Mouse (Mus musculus) retina, embryonic 14.5 days (tissue): ENCODE results near the gene Trim25.
A peak's percentile ranks its signal among the peaks of the same experiment; 100 is the strongest.

Source experiments
- DNase-seq: peaks from one replicate; pipeline ENCODE4 v3.0.0-alpha.2; 2015; ENCODE audit warnings: low spot score

Trim25 gene

GRCm38 (mm10) chr11:89065297-89065696, 66.1 kb downstream of the Trim25 start:
- DNase-seq = no peak

- no peak for DNase-seq
These were observed 67.0 kb downstream of the Trim25 start for GRCm38 (mm10) chr11:89066126-89066525.

- no peak for DNase-seq
These were observed 67.6 kb downstream of the Trim25 start, which contains the start of gene Dgke for GRCm38 (mm10) chr11:89066750-89067149. Gene Dgke, minus strand, starts transcription at chr11:89066850.

GRCm38 (mm10) chr11:89067301-89067822, 68.2 kb downstream of the Trim25 start:
- DNase-seq = no peak

- DNase-seq = no peak
These were observed 68.8 kb downstream of the Trim25 start for GRCm38 (mm10) chr11:89067871-89068490.

GRCm38 (mm10) chr11:89068649-89069048, 69.5 kb downstream of the Trim25 start:
- no peak for DNase-seq

- DNase-seq = peak; percentile 77
These were observed 70.1 kb downstream of the Trim25 start for GRCm38 (mm10) chr11:89069303-89069702.
